Mouse (Mus musculus) brain, embryonic 14.5 days (tissue): ENCODE measurements at regions not wholly inside any gene's neighbourhood (a gene's known extent, or its start where the extent isn't known, plus 50 kb on each side); places are given as distances from the start of the nearest gene placed in this dataset.

ENCODE experiments used
- CTCF ChIP-seq: fragments of 200-500 bp; IDR thresholded peaks from 2 replicates; pipeline ENCODE4 v1.5.1; 2012; ENCODE audit warnings: inconsistent platforms, mild to moderate bottlenecking, moderate library complexity, borderline replicate concordance; ENCODE audit not compliant: insufficient read depth, insufficient read length; ENCODE audit errors: extremely low read depth
- POLR2A ChIP-seq: fragments of 200-500 bp; IDR thresholded peaks from 2 replicates; pipeline ENCODE4 v1.6.1; 2012; ENCODE audit warnings: mild to moderate bottlenecking, inconsistent platforms, borderline replicate concordance; ENCODE audit not compliant: poor library complexity, insufficient read depth, insufficient read length, severe bottlenecking; ENCODE audit errors: extremely low read depth

GRCm38 (mm10) chr6:51150916-51151315 lies 281.6 kb upstream of the Nfe2l3 start:
- TF ChIP-seq POLR2A = no peak
- TF ChIP-seq CTCF = no peak
